Mouse (Mus musculus) liver, adult 2 months (tissue): ENCODE measurements at regions not wholly inside any gene's neighbourhood (a gene's known extent, or its start where the extent isn't known, plus 50 kb on each side); places are given as distances from the start of the nearest gene placed in this dataset.

ENCODE experiments used
- CTCF ChIP-seq: fragments of 200-500 bp; IDR thresholded peaks from 2 replicates; pipeline ENCODE4 v1.5.1; 2011; ENCODE audit warnings: low read depth, low read length, control low read depth
- POLR2A ChIP-seq: fragments of 200-500 bp; IDR thresholded peaks from 2 replicates; pipeline ENCODE4 v1.6.1; 2011; ENCODE audit warnings: low read length, control low read depth; ENCODE audit not compliant: insufficient read depth; ENCODE audit errors: extremely low read depth

- no peak for TF ChIP-seq CTCF
- no peak for TF ChIP-seq POLR2A
These were observed 257.3 kb downstream of the Barhl2 start for GRCm38 (mm10) chr5:106200631-106201030.
